Mouse (Mus musculus) monocyte, adult 5-6 weeks (primary cell): ENCODE data around the gene Eno1. TPM values are rescaled to one million over a fixed set of nuclear protein-coding genes. Genes with fewer than 3 reads are reported as not detected.
"Not testable (repeated sequence)": the region's sequence is repeated elsewhere in the genome, so short reads cannot be mapped to it uniquely, and the experiment has no call there.

Source experiments
- ATAC-seq: fragments of 153-309, 156-312 bp; replicated peaks from 2 replicates; pipeline ENCODE4 v1.8.0; 2017; ENCODE audit warnings: mild to moderate bottlenecking; ENCODE audit not compliant: low TSS enrichment, insufficient number of reproducible peaks, severe bottlenecking, poor library complexity, low FRiP score
- total RNA-seq: library from RNA; stranded (forward); fragments of 200-1000, 200-491, 200-594 nt; gene quantifications from 3 replicates; pipeline ENCODE4 v1.2.3, GENCODE M21; 2017

Gene Eno1
- total RNA-seq, 1 experiment from 2014 or later, result 288 TPM

DNA sequence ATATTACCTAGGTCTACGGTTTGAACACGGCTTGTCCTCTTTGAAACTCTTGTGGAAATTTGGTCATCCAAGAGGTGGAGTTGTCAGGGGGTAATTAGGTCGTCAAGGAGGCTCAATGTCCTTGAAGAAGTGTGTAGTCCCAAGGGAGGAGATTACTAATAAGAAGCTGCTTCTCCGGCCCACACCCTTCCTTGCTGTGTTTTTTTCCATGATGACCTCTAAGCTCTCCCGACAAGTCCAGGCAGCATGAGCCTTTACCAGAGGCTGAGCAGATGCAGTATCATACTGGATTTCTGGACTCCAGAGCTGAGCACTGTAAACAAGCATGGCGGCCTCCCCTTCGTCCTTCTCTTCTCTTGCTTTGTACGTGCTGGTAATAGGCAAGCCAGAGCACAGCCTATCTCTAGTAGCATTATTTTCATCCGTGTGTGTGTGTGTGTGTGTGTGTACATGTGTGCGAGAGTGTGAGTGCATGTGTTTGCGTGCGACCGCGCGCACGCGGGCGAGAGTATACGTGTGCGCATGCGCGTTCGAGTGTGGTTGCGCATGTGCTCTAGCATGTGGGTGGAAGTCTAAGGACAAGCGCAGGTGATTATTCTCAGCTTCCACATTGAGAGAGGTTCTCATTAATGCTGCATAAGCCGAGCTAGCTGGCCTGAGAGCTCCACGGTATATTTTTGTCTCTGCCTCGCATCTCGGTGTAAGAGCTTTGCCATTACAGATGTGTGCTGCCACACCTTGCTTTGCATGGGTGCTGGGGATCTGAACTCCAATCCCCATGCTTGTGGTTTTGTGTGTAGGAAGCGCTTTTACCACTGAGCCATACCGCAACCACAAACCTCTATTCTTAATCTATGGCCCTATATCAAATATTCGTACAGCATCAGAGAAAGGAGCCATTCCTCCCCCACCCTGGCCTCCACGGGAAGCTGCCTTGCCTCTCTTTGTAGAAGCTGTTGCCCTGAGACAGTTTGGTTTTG, 32.4 kb downstream of the Eno1 start:
- peak; percentile 23; the same call in 1 of the 2 replicates for ATAC-seq

DNA sequence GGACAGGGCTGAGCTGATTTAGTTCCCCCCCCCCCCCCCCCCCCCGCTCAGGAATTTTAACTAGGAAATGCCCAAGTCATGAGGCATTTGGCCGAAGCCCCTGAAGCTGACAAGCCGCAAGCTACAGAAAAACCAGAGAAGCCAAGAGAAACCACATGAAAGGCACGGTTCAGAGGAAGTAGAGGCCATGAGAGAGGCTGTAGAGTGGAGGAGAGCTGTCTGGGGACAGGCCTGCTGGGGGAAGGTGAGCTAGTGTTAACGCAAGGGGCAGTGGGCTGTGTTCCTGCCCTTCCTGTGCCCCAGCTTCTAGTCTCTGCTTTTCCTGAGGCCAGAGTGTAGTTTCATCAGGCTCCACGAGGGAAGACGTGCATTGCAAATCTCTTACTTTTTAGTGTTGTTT, 33.2 kb downstream of the Eno1 start:
- ATAC-seq, result peak; percentile 52; the same call in 1 of the 2 replicates

DNA sequence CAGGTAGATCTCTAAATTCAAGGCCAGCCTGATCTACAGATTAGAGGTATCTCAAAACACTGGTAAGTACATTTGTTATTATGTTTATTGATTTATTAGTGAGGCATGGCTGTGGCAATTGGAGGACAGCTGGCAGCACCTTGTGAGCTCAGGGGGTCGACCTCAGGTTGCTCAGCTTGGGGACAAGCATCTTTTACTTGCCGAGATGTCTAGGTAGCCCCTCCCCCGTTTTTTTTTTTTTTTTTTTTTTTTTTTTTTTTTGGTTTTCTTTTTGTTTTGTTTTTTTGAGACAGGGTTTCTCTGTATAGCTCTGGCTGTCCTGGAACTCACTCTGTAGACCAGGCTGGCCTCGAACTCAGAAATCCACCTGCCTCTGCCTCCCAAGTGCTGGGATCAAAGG, 34.2 kb downstream of the Eno1 start:
- not testable (repeated sequence) for ATAC-seq

DNA sequence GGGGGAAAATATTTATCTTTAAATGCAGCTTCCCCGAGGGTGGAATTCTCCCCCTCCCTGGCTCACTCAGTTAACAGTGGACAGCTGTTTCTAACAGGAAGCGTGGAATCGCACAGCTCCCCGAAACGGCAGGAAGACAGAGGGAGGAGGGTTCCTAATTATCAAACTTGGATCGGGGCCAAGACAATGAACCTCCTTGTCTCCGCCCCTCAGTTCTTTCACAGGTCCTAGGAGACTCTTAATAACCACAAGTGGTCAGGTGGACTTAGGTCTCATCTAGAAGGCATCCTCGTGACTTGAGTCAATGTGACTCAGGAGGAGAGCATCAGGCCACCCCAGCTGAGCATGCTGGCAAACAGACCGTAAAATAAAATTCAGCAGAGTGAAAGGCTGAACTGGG, 36.2 kb downstream of the Eno1 start:
- no peak for ATAC-seq

- ATAC-seq, result no peak
Observed at GRCm38 (mm10) chr4:150275531-150275930, 39.0 kb downstream of the Eno1 start.

- not testable (repeated sequence) for ATAC-seq
Observed at GRCm38 (mm10) chr4:150279336-150279735, 42.8 kb downstream of the Eno1 start.

GRCm38 (mm10) chr4:150280002-150280401, 43.5 kb downstream of the Eno1 start:
- no peak for ATAC-seq

- ATAC-seq, result no peak
Observed at GRCm38 (mm10) chr4:150280459-150280858, 43.9 kb downstream of the Eno1 start.

- peak; percentile 100 for ATAC-seq
Observed at GRCm38 (mm10) chr4:150281018-150281761, 44.7 kb downstream of the Eno1 start, which contains the start of gene Rere. Rere (plus strand) TSS chr4:150281646.

GRCm38 (mm10) chr4:150281891-150282630, 45.5 kb downstream of the Eno1 start:
- ATAC-seq, result no peak

DNA sequence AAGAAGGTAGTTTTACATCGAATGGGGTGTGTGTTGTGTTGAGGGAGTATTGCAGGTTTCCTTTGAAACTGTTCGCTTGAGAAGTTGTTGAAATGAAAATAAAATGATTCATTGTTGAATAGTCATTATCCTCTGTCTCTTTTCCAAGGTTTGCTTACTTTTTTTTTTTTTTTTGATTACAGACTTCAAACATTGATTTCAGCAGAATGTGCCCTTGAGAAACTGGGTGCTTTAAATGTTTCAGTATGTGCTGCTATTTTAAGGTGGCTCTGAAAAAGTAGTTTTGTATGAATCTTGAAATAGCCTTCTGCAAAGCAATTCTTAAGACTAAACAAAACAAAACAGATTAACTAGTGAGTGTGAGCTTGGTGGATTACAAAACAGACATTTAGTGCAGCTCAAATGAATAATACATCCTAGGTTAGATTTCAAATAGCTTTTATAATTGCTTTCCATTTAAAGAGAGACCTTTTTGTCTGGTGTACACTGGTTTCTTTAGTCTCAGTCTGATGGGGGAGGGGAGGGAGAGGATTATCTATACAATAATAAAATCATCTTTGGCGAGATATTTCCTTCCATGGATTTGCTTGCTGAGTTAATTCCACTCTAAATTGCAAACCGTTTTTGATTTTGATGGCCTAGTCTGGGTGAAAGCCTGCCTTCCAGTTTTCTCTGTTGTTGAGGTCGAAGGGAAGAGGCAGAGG, 46.3 kb downstream of the Eno1 start:
- no peak for ATAC-seq

DNA sequence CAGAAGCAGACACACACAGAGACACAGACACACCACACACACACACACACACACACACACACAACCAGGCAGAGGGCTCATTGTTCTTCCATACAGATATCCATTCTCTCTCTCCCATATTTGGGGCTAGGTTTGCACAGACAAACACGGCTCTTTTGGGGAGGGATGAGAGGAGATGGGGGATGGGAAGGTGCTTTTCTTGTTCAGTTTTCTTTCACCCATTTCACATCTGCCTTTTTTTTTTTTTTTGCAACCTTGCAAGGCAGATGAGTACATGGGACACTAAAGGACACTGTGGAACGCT, 46.8 kb downstream of the Eno1 start:
- ATAC-seq, result no peak

GRCm38 (mm10) chr4:150283993-150284392, 47.5 kb downstream of the Eno1 start:
- ATAC-seq, result no peak

DNA sequence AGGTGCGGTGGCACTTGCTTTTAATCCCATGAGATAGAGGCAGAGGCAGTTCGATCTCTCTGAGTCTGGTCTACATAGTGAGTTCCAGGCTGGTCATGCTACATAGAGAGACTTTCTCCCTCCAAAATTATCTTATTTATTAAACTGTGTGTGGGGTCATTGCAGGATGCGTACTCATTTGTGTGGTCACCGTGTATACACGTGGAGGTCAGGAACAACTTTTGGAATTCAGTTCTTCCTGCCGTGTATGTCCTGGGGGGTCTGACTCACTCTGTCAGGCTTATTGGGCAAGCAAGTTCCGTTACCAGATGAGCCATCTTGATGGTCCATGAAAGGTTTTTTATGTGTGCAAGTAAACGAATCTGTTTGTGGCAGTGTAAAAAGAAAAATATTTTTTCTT, 50.5 kb downstream of the Eno1 start:
- no peak for ATAC-seq

DNA sequence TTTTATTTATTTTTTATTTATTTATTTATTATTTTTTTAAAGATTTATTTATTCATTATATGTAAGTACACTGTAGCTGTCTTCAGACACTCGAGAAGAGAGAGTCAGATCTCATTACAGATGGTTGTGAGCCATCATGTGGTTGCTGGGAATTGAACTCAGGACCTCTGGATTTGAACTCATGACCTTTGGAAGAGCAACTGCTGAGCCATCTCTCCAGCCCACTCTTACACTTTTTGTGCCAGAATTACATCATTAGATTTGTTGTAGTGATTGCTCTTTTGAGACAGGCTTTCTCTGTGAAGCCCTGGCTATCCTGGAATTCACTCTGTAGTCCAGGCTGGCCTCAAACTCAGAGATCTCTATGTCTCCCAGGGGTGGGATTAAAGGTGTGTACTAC, 50.9 kb downstream of the Eno1 start:
- ATAC-seq, result not testable (repeated sequence)

DNA sequence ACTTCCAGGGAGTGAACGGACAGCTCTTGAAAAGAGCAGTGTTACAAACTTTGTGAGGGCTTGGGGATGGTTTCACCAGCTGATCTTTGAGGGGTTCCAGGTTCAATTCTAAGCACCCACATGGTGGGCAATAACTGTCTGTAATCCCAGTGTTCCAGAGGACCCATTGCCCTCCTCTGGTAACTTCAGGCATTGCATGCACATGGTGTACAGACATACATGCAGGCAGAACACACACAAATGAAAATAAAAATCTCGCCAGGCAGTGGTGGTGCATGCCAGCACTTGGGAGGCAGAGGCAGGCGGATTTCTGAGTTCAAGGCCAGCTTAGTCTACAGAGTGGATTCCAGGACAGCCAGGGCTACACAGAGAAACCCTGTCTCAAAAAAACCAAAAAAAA, 55.4 kb downstream of the Eno1 start:
- ATAC-seq, result no peak

GRCm38 (mm10) chr4:150294870-150295269, 58.3 kb downstream of the Eno1 start:
- ATAC-seq, result no peak

- no peak for ATAC-seq
Observed at GRCm38 (mm10) chr4:150295966-150296365, 59.4 kb downstream of the Eno1 start.
